Mouse (Mus musculus) limb, embryonic 14.5 days (tissue): Measurements from ENCODE around the gene Polr2a. TPM values are rescaled to one million over a fixed set of nuclear protein-coding genes. Genes with fewer than 3 reads are reported as not detected.

ENCODE experiments used
- ATAC-seq: fragments of 200-750 bp; cut with Nextera tagmentation; 2 replicates; pipeline ENCODE4 v1.8.0; 2017; ENCODE audit warnings: low read depth, moderate number of reproducible peaks, moderate TSS enrichment; ENCODE audit not compliant: low FRiP score
- DNase-seq: peaks from one replicate; pipeline ENCODE4 v3.0.0-alpha.2; 2015; ENCODE audit warnings: low spot score
- H3K27ac ChIP-seq: fragments of 300-500 bp; sonication (generic); replicated peaks from 2 replicates; pipeline ENCODE4 v1.5.1; 2014; ENCODE audit warnings: low read depth, mild to moderate bottlenecking, low read length, moderate library complexity, mixed read lengths
- H3K27me3 ChIP-seq: fragments of 300-500 bp; sonication (generic); 2 replicates; pipeline ENCODE4 v1.6.1; 2014; ENCODE audit warnings: low read length, mixed read lengths; ENCODE audit not compliant: control insufficient read depth, insufficient read depth
- H3K36me3 ChIP-seq: fragments of 300-500 bp; sonication (generic); 2 replicates; pipeline ENCODE4 v1.6.1; 2014; ENCODE audit warnings: mild to moderate bottlenecking, low read length, moderate library complexity, mixed read lengths; ENCODE audit not compliant: control insufficient read depth, insufficient read depth
- H3K4me1 ChIP-seq: fragments of 300-500 bp; sonication (generic); 2 replicates; pipeline ENCODE4 v1.6.1; 2014; ENCODE audit warnings: antibody characterized with exemption, low read length, mixed read lengths; ENCODE audit not compliant: control insufficient read depth, insufficient read depth
- H3K4me2 ChIP-seq: fragments of 300-500 bp; sonication (generic); replicated peaks from 2 replicates; pipeline ENCODE4 v1.6.1; 2014; ENCODE audit warnings: low read depth, mild to moderate bottlenecking, low read length, moderate library complexity; ENCODE audit not compliant: severe bottlenecking
- H3K4me3 ChIP-seq: fragments of 300-500 bp; sonication (generic); replicated peaks from 2 replicates; pipeline ENCODE4 v1.5.1; 2014; ENCODE audit warnings: low read length
- H3K9ac ChIP-seq: fragments of 300-500 bp; sonication (generic); 2 replicates; pipeline ENCODE4 v1.6.1; 2014; ENCODE audit warnings: mild to moderate bottlenecking, low read depth, low read length, moderate library complexity; ENCODE audit not compliant: severe bottlenecking
- H3K9me3 ChIP-seq: fragments of 300-500 bp; sonication (generic); 2 replicates; pipeline ENCODE4 v1.6.1; 2016; ENCODE audit warnings: low read length; ENCODE audit not compliant: control insufficient read depth
- POLR2A ChIP-seq: fragments of 200-500 bp; IDR thresholded peaks from 2 replicates; pipeline ENCODE4 v1.8.0; 2012; ENCODE audit warnings: inconsistent platforms, mild to moderate bottlenecking, moderate library complexity, borderline replicate concordance; ENCODE audit not compliant: insufficient read depth, insufficient read length; ENCODE audit errors: extremely low read depth
- WGBS: fragments of 180-500 bp; shearing (Covaris S2); extraction: QIAGEN DNeasy Blood & Tissue Kit; methylation state at CpG from one replicate; pipeline ENCODE4 v1.1.7; 2014; 5-methylcytosine and 5-hydroxymethylcytosine counted together
- polyA plus RNA-seq, 2 experiments: library from polyadenylated mRNA; depleted of rRNA in 1 of 2; stranded (reverse) in 1 of 2; unstranded in 1 of 2; fragments of >200 nt; fragmentation: Nextera tagmentation in 1 of 2; extraction: Ambion mirVana in 1 of 2; gene quantifications; 2 replicates each; pipeline versions ENCODE4 v1.2.1 to v1.2.3; 2012 to 2014

The Polr2a gene
- polyA plus RNA-seq, 2 experiments = 40.7 to 76.6 TPM

GRCm38 (mm10) chr11:69684936-69685335 is 73.5 kb downstream of the Polr2a start:
- WGBS = 82% methylated on average over 6 of the region's 6 CpGs

DNA sequence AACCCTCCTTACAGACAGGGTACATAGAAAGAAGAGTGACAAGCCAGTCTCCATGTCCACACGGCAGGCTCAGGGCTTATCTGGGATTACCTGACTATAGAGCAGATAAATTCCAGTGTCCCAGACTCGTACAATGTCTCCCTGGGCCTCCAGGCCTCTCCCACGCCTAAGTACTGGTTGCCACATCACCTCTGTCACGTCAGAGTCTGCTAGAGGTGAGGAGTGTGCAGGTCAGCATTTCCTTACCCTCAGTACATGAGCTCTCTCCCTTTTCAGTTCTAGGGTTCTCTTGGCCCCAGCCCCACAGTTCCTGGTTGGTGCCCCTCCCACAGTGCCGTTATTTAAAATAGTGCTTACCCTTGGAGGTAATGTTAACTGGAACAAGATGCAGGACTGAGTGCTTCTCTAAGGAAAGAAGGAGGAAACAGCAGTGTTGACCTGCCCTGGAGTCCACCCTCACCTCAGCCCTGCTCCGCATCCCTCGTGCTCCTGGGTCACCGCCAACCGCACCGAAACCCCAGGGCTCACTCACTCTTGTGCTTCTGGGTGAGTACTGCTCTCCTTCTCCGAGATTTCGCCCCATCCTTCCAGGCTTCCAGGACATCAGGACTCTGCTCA is 74.2 kb downstream of the Polr2a start:
- Histone ChIP-seq H3K4me3 (no peak overlapping the region), H3K27ac (no peak overlapping the region), H3K36me3 (peaks cover 13% of the 10 kb centered on the region; the same call in 1 of the 2 replicates), H3K4me2 (no peak overlapping the region), H3K27me3 (no peaks in the 10 kb centered on the region), H3K9me3 (no peaks in the 10 kb centered on the region), H3K4me1 (peaks cover 41% of the 10 kb centered on the region), H3K9ac (no peak overlapping the region)
- TF ChIP-seq POLR2A = no peak
- DNase-seq (no peak), ATAC-seq (no peak)
- 79% methylated on average over 12 of the region's 12 CpGs for WGBS

More at GRCm38 (mm10) chr11:69684936-69685335, 73.5 kb downstream of the Polr2a start:
- no peak overlapping the region for H3K4me2 ChIP-seq
- no peaks in the 10 kb centered on the region for H3K27me3 ChIP-seq
- ATAC-seq = no peak
- DNase-seq = no peak
- peaks cover 6% of the 10 kb centered on the region; the same call in 1 of the 2 replicates for H3K36me3 ChIP-seq
- H3K9me3 ChIP-seq = no peaks in the 10 kb centered on the region
- peaks cover 38% of the 10 kb centered on the region for H3K4me1 ChIP-seq
- no peak overlapping the region for H3K9ac ChIP-seq
- H3K4me3 ChIP-seq = no peak overlapping the region
- H3K27ac ChIP-seq = no peak overlapping the region
- no peak for TF ChIP-seq POLR2A

Other genes with a start within 250 kb of the Polr2a start
Only the 30 nearest of the 43 such genes appear.
- 17.9 and 20.6 TPM in 2 replicates for gene Atp1b2, start 152.7 kb downstream of the Polr2a start, polyA plus RNA-seq (2012; rRNA removed)
- gene Atp1b2, start 152.7 kb downstream of the Polr2a start, polyA plus RNA-seq (2014; fragmentation: Nextera tagmentation; extraction: Ambion mirVana) = 9.1 and 10.4 TPM in 2 replicates
- 0.05 TPM in 1 of 2 replicates, not detected in the other for gene Shbg, start 140.7 kb downstream of the Polr2a start, polyA plus RNA-seq (2012; rRNA removed)
- gene Shbg, start 140.7 kb downstream of the Polr2a start, polyA plus RNA-seq (2014; fragmentation: Nextera tagmentation; extraction: Ambion mirVana) = not detected in 2 replicates
- 14.2 and 21.1 TPM in 2 replicates for gene Sat2, start 136.6 kb downstream of the Polr2a start, polyA plus RNA-seq (2012; rRNA removed)
- 16.5 and 20.1 TPM in 2 replicates for gene Sat2, start 136.6 kb downstream of the Polr2a start, polyA plus RNA-seq (2014; fragmentation: Nextera tagmentation; extraction: Ambion mirVana)
- 122 and 125 TPM in 2 replicates for gene Fxr2, start 125.6 kb downstream of the Polr2a start, polyA plus RNA-seq (2012; rRNA removed)
- gene Fxr2, start 125.6 kb downstream of the Polr2a start, polyA plus RNA-seq (2014; fragmentation: Nextera tagmentation; extraction: Ambion mirVana) = 28.9 and 33.8 TPM in 2 replicates
- 1.5 and 2.1 TPM in 2 replicates for gene Sox15, start 103.3 kb downstream of the Polr2a start, polyA plus RNA-seq (2012; rRNA removed)
- 1.0 and 3.0 TPM in 2 replicates for gene Sox15, start 103.3 kb downstream of the Polr2a start, polyA plus RNA-seq (2014; fragmentation: Nextera tagmentation; extraction: Ambion mirVana)
- 117 and 155 TPM in 2 replicates for gene Mpdu1, start 96.0 kb downstream of the Polr2a start, polyA plus RNA-seq (2012; rRNA removed)
- 28.9 and 30.8 TPM in 2 replicates for gene Mpdu1, start 96.0 kb downstream of the Polr2a start, polyA plus RNA-seq (2014; fragmentation: Nextera tagmentation; extraction: Ambion mirVana)
- 16.6 and 24.3 TPM in 2 replicates for gene Cd68, start 92.5 kb downstream of the Polr2a start, polyA plus RNA-seq (2012; rRNA removed)
- gene Cd68, start 92.5 kb downstream of the Polr2a start, polyA plus RNA-seq (2014; fragmentation: Nextera tagmentation; extraction: Ambion mirVana) = 20.5 and 24.7 TPM in 2 replicates
- gene Eif4a1, start 86.2 kb downstream of the Polr2a start, polyA plus RNA-seq (2012; rRNA removed) = 887 and 919 TPM in 2 replicates
- gene Eif4a1, start 86.2 kb downstream of the Polr2a start, polyA plus RNA-seq (2014; fragmentation: Nextera tagmentation; extraction: Ambion mirVana) = 547 and 561 TPM in 2 replicates
- 172 and 297 TPM in 2 replicates for gene Senp3, start 76.6 kb downstream of the Polr2a start, polyA plus RNA-seq (2012; rRNA removed)
- gene Senp3, start 76.6 kb downstream of the Polr2a start, polyA plus RNA-seq (2014; fragmentation: Nextera tagmentation; extraction: Ambion mirVana) = 95.4 and 99.0 TPM in 2 replicates
- 4.4 and 5.2 TPM in 2 replicates for gene Tnfsf13, start 72.9 kb downstream of the Polr2a start, polyA plus RNA-seq (2012; rRNA removed)
- gene Tnfsf13, start 72.9 kb downstream of the Polr2a start, polyA plus RNA-seq (2014; fragmentation: Nextera tagmentation; extraction: Ambion mirVana) = 0.77 and 0.98 TPM in 2 replicates
- 22.9 and 31.6 TPM in 2 replicates for gene Tnfsf12, start 62.8 kb downstream of the Polr2a start, polyA plus RNA-seq (2012; rRNA removed)
- gene Tnfsf12, start 62.8 kb downstream of the Polr2a start, polyA plus RNA-seq (2014; fragmentation: Nextera tagmentation; extraction: Ambion mirVana) = 13.7 and 15.2 TPM in 2 replicates
- gene Tnfsfm13, start 62.5 kb downstream of the Polr2a start, polyA plus RNA-seq (2012; rRNA removed) = 3.8 and 6.9 TPM in 2 replicates
- gene Tnfsfm13, start 62.5 kb downstream of the Polr2a start, polyA plus RNA-seq (2014; fragmentation: Nextera tagmentation; extraction: Ambion mirVana) = 5.9 and 6.6 TPM in 2 replicates
- gene Slc35g3, start 3.3 kb upstream of the Polr2a start, polyA plus RNA-seq (2012; rRNA removed) = 0.14 and 0.23 TPM in 2 replicates
- gene Slc35g3, start 3.3 kb upstream of the Polr2a start, polyA plus RNA-seq (2014; fragmentation: Nextera tagmentation; extraction: Ambion mirVana) = 0.21 TPM in 1 of 2 replicates, not detected in the other
- gene Zbtb4, start 7.3 kb upstream of the Polr2a start, polyA plus RNA-seq (2012; rRNA removed) = 12.8 and 14.3 TPM in 2 replicates
- 4.1 and 5.0 TPM in 2 replicates for gene Zbtb4, start 7.3 kb upstream of the Polr2a start, polyA plus RNA-seq (2014; fragmentation: Nextera tagmentation; extraction: Ambion mirVana)
- gene Chrnb1, start 37.3 kb upstream of the Polr2a start, polyA plus RNA-seq (2012; rRNA removed) = 69.4 and 81.0 TPM in 2 replicates
- 14.1 and 19.0 TPM in 2 replicates for gene Chrnb1, start 37.3 kb upstream of the Polr2a start, polyA plus RNA-seq (2014; fragmentation: Nextera tagmentation; extraction: Ambion mirVana)
- gene Fgf11, start 43.2 kb upstream of the Polr2a start, polyA plus RNA-seq (2012; rRNA removed) = 17.2 and 17.5 TPM in 2 replicates
- 2.2 and 3.4 TPM in 2 replicates for gene Fgf11, start 43.2 kb upstream of the Polr2a start, polyA plus RNA-seq (2014; fragmentation: Nextera tagmentation; extraction: Ambion mirVana)
- gene Tmem102, start 47.0 kb upstream of the Polr2a start, polyA plus RNA-seq (2012; rRNA removed) = 1.8 TPM in 2 replicates
- gene Tmem102, start 47.0 kb upstream of the Polr2a start, polyA plus RNA-seq (2014; fragmentation: Nextera tagmentation; extraction: Ambion mirVana) = 5.4 and 5.9 TPM in 2 replicates
- not detected in 2 replicates for gene Gm39566, start 56.7 kb upstream of the Polr2a start, polyA plus RNA-seq (2012; rRNA removed)
- not detected in 2 replicates for gene Gm39566, start 56.7 kb upstream of the Polr2a start, polyA plus RNA-seq (2014; fragmentation: Nextera tagmentation; extraction: Ambion mirVana)
- not detected in 2 replicates for gene Spem2, start 59.8 kb upstream of the Polr2a start, polyA plus RNA-seq (2012; rRNA removed)
- not detected in 2 replicates for gene Spem2, start 59.8 kb upstream of the Polr2a start, polyA plus RNA-seq (2014; fragmentation: Nextera tagmentation; extraction: Ambion mirVana)
- gene Spem1, start 63.5 kb upstream of the Polr2a start, polyA plus RNA-seq (2012; rRNA removed) = 0.65 and 0.79 TPM in 2 replicates
- 0.18 TPM in 1 of 2 replicates, not detected in the other for gene Spem1, start 63.5 kb upstream of the Polr2a start, polyA plus RNA-seq (2014; fragmentation: Nextera tagmentation; extraction: Ambion mirVana)
- 96.0 and 123 TPM in 2 replicates for gene Nlgn2, start 79.1 kb upstream of the Polr2a start, polyA plus RNA-seq (2012; rRNA removed)
- gene Nlgn2, start 79.1 kb upstream of the Polr2a start, polyA plus RNA-seq (2014; fragmentation: Nextera tagmentation; extraction: Ambion mirVana) = 11.1 and 13.4 TPM in 2 replicates
- 240 and 292 TPM in 2 replicates for gene Tmem256, start 79.9 kb upstream of the Polr2a start, polyA plus RNA-seq (2012; rRNA removed)
- 368 and 382 TPM in 2 replicates for gene Tmem256, start 79.9 kb upstream of the Polr2a start, polyA plus RNA-seq (2014; fragmentation: Nextera tagmentation; extraction: Ambion mirVana)
- gene Plscr3, start 87.7 kb upstream of the Polr2a start, polyA plus RNA-seq (2012; rRNA removed) = 190 and 214 TPM in 2 replicates
- gene Plscr3, start 87.7 kb upstream of the Polr2a start, polyA plus RNA-seq (2014; fragmentation: Nextera tagmentation; extraction: Ambion mirVana) = 137 and 140 TPM in 2 replicates
- gene Tnk1, start 100.1 kb upstream of the Polr2a start, polyA plus RNA-seq (2012; rRNA removed) = 2.8 TPM in 2 replicates
- 3.2 and 3.3 TPM in 2 replicates for gene Tnk1, start 100.1 kb upstream of the Polr2a start, polyA plus RNA-seq (2014; fragmentation: Nextera tagmentation; extraction: Ambion mirVana)
- not detected in 2 replicates for gene Tmem95, start 119.4 kb upstream of the Polr2a start, polyA plus RNA-seq (2012; rRNA removed)
- not detected in 2 replicates for gene Tmem95, start 119.4 kb upstream of the Polr2a start, polyA plus RNA-seq (2014; fragmentation: Nextera tagmentation; extraction: Ambion mirVana)
- 5.1 and 5.3 TPM in 2 replicates for gene Kctd11, start 122.8 kb upstream of the Polr2a start, polyA plus RNA-seq (2012; rRNA removed)
- gene Kctd11, start 122.8 kb upstream of the Polr2a start, polyA plus RNA-seq (2014; fragmentation: Nextera tagmentation; extraction: Ambion mirVana) = 6.0 and 6.5 TPM in 2 replicates
- gene Acap1, start 136.9 kb upstream of the Polr2a start, polyA plus RNA-seq (2012; rRNA removed) = 2.1 and 2.2 TPM in 2 replicates
- 2.1 TPM in 2 replicates for gene Acap1, start 136.9 kb upstream of the Polr2a start, polyA plus RNA-seq (2014; fragmentation: Nextera tagmentation; extraction: Ambion mirVana)
- gene 2810408A11Rik, start 142.3 kb upstream of the Polr2a start, polyA plus RNA-seq (2012; rRNA removed) = 8.6 and 8.9 TPM in 2 replicates
- gene 2810408A11Rik, start 142.3 kb upstream of the Polr2a start, polyA plus RNA-seq (2014; fragmentation: Nextera tagmentation; extraction: Ambion mirVana) = 8.9 and 12.3 TPM in 2 replicates
- gene Neurl4, start 142.4 kb upstream of the Polr2a start, polyA plus RNA-seq (2012; rRNA removed) = 74.3 and 74.6 TPM in 2 replicates
- 11.4 and 15.0 TPM in 2 replicates for gene Neurl4, start 142.4 kb upstream of the Polr2a start, polyA plus RNA-seq (2014; fragmentation: Nextera tagmentation; extraction: Ambion mirVana)
- 94.0 and 110 TPM in 2 replicates for gene Gps2, start 155.3 kb upstream of the Polr2a start, polyA plus RNA-seq (2012; rRNA removed)
- 67.3 and 74.4 TPM in 2 replicates for gene Gps2, start 155.3 kb upstream of the Polr2a start, polyA plus RNA-seq (2014; fragmentation: Nextera tagmentation; extraction: Ambion mirVana)